Mouse (Mus musculus) layer of hippocampus, postnatal 25 days (tissue): Measurements from ENCODE around the gene 4933406M09Rik. TPM values are rescaled to one million over a fixed set of nuclear protein-coding genes. Genes with fewer than 3 reads are reported as not detected.

Experiments used
- DNase-seq, 2 experiments: peaks; one replicate each; pipeline ENCODE4 v3.0.0; 2022; ENCODE audit warnings: mixed read lengths in 2 of 2, low spot score in 1 of 2; ENCODE audit errors: extremely low spot score in 1 of 2
- total RNA-seq, 2 experiments: library from RNA; stranded (reverse); gene quantifications; 2 replicates each; pipeline ENCODE4 v1.2.3; 2021

Gene 4933406M09Rik
- total RNA-seq, 2 experiments from 2014 or later = not detected

DNA sequence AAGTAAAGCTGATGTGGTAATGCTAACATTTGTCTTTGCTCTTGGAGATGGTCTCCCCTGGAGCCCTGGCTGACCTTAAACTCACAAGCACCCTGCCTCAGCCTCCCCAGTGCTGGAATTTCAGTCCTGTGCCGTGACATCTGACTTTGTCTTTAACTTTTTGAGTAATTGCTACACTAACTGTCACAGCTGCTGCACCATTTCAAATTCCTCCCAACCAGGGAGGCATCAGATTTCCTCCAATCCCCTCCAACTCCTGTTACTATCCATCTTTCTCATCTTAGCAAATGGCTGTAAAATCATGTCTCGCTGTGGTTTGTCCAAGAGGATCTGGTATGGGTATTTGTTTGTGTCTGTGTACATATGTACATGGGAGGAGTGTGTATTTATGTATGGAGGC, 11.6 kb upstream of the 4933406M09Rik start:
- no peak for DNase-seq

DNA sequence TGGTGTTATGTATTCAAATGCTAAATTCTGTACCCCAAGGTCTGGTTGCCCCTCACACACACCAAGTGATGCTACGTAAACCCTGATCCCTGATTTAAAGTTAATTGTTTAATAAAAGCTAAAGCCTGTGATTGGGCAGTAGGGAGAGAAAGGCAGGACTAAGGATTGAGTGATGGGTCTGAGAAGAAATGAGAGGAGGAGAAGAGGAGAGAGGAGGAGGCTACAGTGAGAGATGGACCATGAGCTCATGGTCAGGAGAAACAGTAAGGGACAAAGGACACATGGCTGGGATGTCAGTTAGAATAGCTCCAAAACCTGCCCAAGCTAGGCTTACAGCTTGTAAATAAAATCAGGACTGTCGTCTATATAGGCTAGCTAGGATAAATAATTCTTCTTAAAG, 4.7 kb upstream of the 4933406M09Rik start:
- no peak for DNase-seq

DNA sequence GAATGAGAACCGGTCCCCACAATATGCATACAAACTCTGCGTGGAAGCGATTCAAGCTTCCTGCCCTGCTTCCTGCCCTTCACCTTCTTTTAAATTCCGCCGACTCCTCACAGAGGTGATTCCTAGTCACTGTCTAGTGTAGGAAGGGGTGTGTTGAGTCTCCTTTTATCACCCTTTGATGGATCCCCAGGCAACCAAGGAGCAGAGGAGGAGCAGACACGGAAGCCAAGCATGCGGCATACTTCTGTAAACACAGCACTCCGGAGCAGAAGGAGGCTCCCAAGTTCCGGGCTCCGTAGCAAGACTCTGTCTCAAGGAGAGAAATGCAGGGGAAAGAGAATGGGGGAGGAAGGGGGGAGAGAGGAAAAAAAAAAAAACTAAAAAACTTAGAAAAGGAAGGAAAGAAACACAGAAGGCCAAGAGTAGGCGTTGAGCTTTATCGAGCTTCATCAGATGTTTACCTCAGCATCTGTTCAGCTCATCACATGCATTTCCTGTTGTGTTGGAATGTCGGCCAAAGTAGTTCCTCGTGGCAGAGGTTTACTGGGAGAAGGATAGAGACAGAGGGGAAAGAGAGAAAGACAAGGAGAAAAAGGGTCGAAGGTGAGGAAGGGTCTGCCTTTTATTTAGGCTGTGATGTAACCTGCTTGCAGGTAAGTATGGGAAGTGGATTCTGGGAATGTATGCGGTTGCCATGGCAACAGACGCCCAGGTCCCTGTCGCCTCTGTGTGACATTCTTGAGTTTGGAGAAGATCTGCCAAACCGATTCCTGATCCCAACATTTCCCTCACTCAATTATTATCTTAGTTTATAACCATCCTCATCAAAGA, 3.7 kb upstream of the 4933406M09Rik start:
- no peak for DNase-seq

DNA sequence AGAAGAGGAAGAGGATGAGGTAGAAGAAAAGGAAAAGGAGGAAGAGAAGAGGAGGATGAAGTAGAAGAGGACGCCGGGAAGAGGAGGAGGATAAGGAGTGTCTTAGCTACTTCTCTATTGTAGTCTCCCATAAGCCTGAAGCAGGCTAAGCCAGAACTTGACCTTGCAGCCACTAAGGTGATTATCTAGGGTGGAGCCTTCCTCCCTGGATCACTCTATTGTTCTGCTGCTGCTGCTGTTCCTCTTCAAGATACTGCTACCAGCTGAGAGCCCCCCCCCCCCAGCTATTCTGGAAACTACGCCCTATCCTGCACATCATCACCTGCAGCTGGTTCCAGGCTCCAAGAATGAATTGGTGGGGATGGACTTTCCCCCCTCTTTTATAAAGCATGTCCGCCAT, 1.2 kb upstream of the 4933406M09Rik start:
- no peak for DNase-seq

DNA sequence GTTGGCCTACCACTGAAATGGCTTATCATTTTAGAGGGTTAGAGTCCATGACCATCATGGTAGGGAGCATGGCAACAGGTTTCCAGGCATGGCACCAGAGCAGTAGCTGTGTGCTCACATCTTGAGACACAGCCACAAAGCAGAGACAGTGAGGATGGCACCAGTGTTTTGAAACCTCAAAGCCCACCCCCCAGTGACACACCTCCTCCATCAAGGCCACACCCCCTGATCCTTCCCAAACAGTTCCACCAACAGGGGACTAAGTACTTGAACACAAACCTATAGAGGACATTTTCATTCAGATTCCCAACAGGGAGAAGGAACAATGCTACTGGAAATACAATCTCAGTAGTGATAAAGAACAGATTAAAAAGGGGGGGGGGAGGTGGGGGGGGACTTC, 564 bp upstream of the 4933406M09Rik start:
- no peak for DNase-seq

DNA sequence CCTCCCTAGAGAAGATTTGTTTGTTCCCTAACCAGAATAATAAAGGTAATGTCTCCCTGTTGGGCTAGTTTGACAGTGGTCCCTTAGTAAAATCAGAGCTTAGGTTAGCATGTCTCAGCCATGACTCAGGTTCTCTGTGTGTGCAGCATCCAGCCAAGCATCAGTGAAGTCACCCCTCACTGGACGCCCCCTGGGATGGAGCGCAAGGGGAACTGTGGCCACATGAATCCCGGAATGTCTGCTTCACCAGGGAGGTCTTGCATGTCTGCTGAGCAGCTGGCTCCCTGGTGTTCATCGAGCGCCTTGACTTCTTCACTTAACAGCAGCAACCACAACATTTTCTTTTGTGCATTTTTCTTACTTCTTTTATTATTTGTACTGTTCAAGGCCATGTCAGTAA, 8.1 kb downstream of the 4933406M09Rik start:
- DNase-seq = no peak

DNA sequence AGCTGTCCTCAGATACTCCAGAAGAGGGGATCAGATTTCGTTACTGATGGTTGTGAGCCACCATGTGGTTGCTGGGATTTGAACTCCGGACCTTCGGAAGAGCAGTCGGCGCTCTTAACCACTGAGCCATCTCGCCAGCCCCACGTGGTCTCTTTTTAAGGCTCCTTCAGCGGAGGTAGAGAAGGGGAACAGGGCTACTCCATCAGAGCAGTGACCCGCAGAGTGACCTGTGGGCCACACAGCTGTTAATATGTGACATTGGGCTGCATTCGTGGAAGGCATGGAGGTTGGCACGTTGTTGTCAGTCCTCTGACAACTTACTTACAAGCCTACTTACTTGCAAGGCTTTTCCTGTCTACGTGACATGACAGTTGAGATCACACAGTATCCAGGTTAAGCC, 12.5 kb downstream of the 4933406M09Rik start:
- DNase-seq = no peak

DNA sequence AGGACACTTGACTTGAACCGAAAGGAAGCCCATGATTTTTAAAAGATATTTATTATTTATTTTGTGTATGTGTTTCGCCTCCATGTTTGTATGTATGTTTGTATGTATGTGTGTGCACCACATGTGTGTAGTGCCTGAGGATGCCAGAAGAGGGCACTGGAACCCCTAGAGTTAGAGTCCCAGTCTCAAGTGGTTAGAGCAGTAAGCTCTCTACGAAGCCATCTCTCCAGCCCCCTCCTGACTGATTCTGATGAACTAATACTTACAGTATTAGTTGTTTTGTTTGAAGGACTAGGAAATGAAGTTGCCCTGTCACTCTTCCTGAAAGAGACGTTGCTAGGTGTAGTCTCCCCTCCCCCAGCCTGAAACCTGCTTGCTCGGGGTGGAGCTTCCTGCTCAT, 14.0 kb downstream of the 4933406M09Rik start:
- DNase-seq = no peak

DNA sequence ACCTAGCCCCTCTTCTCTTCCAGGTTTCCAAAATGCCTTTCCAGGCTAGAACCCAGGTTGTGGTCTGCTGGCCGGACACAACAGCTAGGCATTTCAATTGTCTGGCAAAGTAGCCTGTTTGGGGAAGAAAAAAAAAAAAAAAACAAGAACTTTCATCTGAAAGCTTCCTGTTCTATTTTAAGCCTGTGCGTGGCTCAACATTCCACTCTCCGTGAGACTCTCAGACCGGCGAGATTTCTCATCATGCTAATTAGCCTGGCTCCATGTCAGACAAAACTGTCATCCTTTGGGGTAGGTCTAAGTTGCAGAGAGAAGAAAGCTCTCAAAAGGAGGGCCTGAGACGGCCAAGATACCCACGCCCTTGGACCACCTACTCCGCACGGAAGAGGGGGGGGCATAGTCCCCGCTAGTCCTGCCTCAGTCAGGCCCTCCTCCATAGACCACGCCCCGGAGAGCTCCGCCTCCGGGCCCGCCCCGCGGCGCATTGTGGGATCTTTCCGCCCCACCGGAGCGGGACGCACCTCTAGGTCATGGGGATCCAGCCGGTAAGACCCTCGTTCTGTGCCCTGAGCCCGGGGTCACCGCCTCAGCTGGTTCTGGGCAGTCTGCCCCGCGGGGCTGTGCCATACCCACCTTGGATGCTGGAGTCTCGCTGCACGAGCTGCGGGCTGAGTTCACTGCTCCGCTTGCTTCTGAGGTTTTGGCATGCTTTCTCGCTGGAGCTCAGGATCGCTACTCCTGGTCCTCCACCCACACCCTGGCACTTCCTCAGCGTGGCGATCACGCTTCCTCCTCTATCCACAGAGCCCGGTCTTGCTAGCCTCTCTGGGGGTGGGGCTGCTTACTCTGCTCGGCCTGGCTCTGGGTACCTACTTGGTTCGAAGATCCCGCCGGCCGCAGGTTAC, 20.0 kb downstream of the 4933406M09Rik start, which contains the start of gene Cyb5r1:
TSS of gene Cyb5r1 (plus strand) at position 51 of the 905 bp plus-strand sequence.
- DNase-seq = peak; percentile 34 to 53

DNA sequence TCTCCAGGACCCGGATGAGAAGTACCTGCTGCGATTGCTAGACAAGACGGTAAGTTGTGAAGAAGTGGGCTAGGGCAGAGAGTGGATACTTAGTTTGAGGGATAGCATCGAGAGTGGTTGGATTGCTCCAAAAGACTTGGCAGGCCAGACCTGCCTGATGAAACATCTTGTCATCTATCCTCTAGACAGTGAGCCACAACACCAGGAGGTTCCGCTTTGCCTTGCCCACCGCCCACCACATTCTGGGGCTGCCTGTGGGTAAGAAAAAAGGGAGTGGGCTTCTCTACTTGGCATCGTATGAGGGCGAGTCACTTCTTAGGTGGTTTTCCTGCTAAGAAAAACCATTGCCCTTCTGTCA, 20.7 kb downstream of the 4933406M09Rik start:
- DNase-seq = no peak

DNA sequence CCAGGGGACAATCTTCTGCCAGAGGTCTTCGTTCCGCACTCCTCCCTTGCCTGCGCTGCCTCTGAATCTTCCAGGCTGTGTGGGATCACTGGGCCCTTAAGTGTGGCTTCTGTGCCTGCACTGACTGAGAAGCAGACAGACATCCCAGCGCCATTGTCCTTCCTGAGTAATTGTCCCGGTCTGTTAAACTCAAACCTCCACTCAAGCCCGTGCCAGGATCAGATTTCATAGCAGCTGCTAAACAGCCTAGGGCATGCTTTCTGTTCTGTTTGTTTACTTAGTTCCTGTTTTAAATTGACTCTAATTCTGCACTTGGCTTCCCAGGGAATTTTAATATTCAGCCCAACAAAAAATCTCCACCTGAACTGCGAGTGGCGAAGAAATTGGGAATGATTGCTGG, 22.3 kb downstream of the 4933406M09Rik start:
- DNase-seq = no peak

DNA sequence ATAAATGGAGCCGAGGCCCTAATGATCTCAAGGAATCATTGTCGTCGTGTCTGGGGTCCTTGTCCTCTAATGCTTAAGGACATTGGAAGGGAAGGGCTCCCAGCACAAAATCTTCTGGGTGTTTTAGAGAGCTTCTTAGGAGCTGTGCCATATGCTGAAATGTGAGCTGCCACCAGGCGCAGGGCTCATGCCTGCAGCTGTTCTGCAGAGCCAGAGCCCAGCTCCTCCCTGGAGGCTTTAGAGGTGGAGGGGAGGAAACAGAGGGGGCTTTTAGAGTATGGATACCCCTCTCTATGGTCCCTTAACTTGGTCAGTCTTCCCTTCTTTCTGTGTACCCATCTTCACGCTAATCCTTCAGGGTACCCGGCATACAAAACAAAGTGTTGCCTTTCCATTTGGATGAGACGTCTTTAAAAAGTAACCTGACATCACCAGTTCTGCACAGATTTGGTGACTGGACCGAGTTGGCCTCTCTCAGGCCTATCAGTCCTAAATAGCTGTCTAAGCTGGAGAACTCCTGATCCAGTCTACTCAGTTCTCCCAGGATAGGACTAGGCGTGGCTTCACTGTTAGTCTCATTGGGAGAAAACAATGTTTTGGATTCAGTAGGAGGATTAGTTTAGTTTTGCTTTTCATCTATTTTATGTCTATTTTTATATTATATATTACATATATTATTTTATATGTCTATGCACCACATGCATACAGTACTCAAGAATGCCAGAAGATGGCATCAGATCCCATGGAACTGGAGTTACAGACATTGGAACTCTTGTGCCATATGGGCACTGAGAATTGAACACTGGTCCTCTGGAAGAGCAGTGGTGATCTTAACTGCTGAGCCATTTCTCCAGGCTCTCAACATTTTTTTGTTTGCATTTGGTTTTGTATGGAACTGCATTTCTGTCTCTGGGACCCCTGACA, 26.2 kb downstream of the 4933406M09Rik start:
- DNase-seq = no peak

DNA sequence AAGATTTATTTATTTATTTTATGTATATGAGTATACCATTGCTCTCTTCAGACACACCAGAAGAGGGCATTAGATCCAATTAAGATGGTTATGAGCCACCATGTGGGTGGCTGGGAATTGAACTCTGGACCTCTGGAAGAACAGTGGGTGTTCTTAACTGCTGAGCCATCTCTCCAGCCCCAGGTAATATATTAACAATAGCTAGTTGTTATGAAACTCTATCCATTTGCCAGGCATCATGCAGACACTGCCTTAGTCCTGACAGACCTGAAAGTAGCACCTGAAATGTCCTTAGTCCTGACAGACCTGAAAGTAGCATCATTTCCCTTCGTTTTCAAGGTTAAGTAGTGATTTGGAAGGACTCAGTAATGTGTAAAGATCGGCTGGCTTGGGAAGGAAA, 28.3 kb downstream of the 4933406M09Rik start:
- no peak for DNase-seq

DNA sequence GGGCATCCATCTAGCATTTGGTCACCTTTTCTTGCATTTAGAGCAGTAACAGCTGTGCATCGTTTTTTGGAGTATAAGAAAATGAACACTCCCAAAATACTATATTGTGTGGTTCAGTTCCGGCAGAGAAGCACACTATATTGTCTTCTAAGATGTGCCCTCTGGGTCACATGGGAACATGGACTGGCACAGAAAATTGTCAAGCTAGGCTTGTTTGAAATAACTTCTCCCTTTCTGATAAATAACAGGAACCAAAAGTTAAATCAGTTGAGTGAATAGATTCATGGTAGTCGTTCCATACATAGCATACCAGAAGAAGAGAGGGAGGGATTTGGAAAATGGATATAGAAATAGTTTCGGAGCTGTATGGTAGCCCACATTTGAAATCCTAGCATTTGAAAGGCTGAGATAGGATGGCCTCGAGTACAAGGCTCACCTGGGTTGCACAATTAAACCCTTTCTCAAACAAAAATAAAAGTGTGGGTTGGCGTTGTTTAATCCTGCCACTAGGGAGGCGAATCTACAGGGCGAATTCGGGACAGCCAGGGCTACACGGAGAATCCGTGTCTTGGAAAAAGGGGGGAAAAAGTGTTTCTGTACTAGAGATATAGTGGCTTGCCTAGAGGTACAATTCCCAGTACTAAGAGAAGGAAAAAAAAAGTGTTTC, 28.9 kb downstream of the 4933406M09Rik start:
- DNase-seq = no peak

DNA sequence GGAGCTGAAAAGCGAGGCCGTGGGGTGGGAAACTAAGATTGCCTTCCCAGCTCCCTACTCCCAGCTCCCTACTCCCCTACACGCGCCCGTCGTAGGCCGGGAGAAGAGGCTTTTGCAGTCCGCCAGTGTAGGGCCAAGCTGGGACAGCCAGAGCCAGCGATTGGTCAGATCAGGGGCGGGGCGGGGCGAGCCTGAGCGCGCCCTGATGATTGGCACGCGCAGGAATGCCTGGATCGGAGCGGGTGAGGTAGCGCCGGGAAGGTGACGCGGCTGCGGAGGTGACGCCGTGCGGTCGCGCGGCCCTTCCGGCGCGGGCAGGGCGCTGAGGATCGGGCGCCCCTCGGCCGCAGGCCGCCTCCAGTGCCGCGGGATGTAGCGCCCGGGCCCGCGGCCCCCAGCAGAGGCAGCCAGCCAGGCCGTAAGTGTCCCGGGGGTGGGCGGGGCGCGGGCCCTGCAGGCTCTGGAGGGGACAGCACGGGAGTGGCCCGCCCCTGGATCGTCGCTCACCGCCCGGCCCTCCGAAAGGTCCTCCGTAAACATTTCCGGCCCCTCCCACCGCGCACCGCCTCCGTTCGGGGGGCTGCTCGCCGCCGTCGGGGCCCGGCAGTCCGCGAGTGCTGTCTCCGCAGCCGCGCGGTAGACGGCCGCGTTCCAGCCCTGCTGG, 29.6 kb downstream of the 4933406M09Rik start, which contains the start of gene Adipor1:
TSS of gene Adipor1 (plus strand) at position 211 of the 664 bp plus-strand sequence.
- peak; percentile 86 to 88 for DNase-seq

DNA sequence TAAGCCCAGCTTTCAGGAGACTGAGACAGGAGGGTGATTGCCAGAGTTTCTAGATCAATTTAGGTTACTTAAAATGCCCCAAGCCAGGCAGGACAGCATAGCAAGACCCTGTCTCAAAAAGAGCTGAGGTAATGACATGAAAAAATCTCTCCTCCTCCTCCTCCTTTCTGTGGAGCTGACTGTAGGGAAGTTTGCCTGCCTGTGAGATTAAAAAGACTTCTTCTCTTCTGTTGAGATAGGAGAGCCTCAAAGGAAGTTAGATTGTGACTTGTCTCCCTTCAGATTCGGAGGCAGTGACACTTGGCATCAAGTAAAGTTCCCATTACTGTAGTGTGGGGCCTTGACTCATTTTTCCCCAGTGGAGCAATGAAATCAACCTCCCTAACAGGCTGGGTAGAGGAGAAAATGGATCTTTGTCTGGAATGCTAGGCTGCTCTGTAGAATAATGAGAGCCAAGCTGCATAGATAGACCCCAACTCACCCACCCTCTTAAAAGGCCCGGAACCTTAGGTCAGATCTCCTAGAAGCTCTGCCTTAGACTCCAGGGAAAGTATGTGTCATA, 32.8 kb downstream of the 4933406M09Rik start:
- no peak for DNase-seq

DNA sequence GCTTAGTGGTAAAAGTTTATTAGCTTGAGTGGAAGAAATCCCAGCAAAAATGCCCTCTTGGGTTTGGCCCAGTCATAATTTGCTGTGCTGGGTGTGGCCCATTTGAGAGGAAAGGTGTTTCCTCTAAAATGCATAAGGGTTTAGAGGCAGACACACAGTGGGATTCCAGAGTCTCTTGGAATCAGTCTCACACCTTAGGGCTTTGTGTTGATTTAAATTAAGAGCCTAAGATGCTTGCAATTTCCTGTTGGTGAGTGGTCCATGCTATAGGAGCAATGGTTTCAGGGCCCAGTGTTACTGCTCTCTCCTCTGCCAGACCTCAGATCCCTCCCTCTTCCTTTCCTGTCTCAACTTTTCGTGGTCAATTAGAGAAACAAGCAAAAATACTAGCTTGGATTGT, 33.4 kb downstream of the 4933406M09Rik start:
- DNase-seq = no peak

DNA sequence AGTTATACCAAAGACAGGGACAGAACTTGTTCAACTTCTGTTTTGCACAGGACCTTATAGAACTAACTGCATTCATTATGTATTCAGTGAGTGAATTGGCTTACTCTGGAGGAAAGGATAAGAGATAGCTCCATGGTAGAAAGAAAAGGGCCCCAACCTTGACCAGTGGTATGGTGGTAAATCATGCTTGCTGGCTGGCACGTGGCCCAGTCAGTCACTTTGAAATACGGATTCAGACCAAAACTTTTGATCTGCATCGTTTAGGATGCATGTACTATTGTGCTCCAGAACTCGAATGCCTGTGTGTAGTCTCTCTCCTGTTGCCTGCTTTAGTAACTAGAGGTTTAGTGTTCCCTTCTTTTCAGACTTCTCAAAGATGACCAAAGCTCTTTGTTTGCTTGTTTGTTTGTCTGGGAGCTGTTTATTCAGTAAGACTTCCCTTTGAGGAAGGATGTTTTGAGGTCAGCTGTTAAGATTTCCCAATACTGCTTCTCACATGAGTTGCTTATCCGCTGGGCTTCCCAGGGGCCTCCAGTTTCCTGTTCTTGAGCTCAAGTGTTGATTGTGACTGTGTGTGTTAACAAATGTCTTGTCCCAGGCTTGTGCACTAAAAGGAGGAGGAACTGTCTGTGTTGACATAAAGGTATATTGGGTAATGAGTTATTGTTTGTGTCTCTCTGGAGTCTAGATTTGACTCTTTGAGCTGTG, 34.2 kb downstream of the 4933406M09Rik start:
- no peak for DNase-seq
